Mouse (Mus musculus): ENCODE data around the gene Usp13. TPM values are rescaled to one million over a fixed set of nuclear protein-coding genes. Genes with fewer than 3 reads are reported as not detected.
A peak's percentile ranks its signal among the peaks of the same experiment; 100 is the strongest.

Usp13 gene
- 10 to 100 TPM; 19.5 to 20.9 TPM for total RNA-seq (2021)
- long read RNA-seq, experiment 1, full-length matches to known transcripts, result 5 of 16 reads
- long read RNA-seq, experiment 1, partial matches to known transcripts, result 1 of 16 reads
- long read RNA-seq, experiment 1, other reads (novel, unspliced or antisense), result 10 of 16 reads
- long read RNA-seq, experiment 2, full-length matches to known transcripts, result 11 of 15 reads
- long read RNA-seq, experiment 2, partial matches to known transcripts, result 1 of 15 reads
- long read RNA-seq, experiment 2, other reads (novel, unspliced or antisense), result 3 of 15 reads

- DNase-seq (ENCODE audit: low spot score in 2 of 2), result peak; percentile 38 to 66
- peak within 1 kb of the TSS; percentile 80 for H3K4me3 ChIP-seq
- peak; percentile 57 for TF ChIP-seq CTCF (conservative IDR thresholded peaks at IDR 0.05)
- H3K27ac ChIP-seq, result peak within 1 kb of the TSS; percentile 91
These were observed at the start of gene Usp13 for GRCm38 (mm10) chr3:32817357-32818326. Usp13 (plus strand) TSS chr3:32817546.

- DNase-seq (ENCODE audit: low spot score in 2 of 2), result no peak
- H3K4me3 ChIP-seq, result no peak overlapping the region
- no peak overlapping the region for H3K27ac ChIP-seq
- no peak for TF ChIP-seq CTCF (conservative IDR thresholded peaks at IDR 0.05)
These were observed 46.6 kb upstream of the Usp13 start for GRCm38 (mm10) chr3:32770781-32771180.

DNA sequence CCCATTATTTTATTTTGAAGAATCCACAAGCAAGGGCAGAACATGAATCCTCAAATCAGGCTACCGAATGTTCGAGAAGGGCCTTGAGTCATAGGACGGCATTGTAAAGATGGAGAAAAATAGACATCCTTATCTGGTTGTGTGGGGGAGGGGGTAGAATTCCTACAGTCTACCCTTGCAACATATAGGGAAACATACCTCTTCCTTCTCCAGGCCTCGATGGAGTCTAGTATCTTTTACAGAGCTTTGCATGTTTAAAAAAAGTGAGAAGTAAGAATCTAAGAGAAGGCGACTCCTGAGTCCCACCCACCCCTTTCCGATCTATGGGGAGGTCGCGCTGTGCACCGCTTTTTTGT is 367 bp upstream of the Usp13 start:
- no peak for DNase-seq (ENCODE audit: low spot score in 2 of 2)
- H3K27ac ChIP-seq, result peak overlapping the region; percentile 91

GRCm38 (mm10) chr3:32818327-32818900 is 1.1 kb downstream of the Usp13 start:
- H3K27ac ChIP-seq, result peak overlapping the region; percentile 36; the same call in 1 of the 2 replicates
- TF ChIP-seq CTCF (conservative IDR thresholded peaks at IDR 0.05), result no peak

More for the DNA sequence above, 367 bp upstream of the Usp13 start:
- TF ChIP-seq CTCF (conservative IDR thresholded peaks at IDR 0.05), result no peak
- H3K4me3 ChIP-seq, result peak overlapping the region; percentile 80

DNA sequence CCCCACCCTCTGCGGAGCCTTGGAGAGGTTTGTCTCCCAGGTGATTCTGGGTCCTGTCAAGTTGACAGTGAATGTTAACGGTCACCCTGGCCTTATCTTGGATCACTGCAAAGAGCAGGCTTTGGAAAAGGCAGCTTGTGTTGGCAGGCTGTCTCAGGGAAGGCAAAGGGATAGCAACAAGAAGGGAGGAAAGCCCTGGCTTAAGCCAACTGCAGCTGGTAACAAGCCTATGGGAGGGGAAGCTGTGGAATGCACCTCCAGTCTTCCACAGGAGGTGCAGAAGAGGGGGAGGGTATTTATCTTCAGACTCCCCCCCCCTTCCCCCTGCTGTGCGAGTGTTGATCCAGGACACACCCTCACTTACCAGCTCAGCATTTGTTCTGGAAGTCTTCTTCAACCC is 5.3 kb downstream of the Usp13 start:
- TF ChIP-seq CTCF (conservative IDR thresholded peaks at IDR 0.05), result no peak
- no peak overlapping the region for H3K27ac ChIP-seq
- no peak overlapping the region for H3K4me3 ChIP-seq
- no peak for DNase-seq (ENCODE audit: low spot score in 2 of 2)

More at GRCm38 (mm10) chr3:32818327-32818900, 1.1 kb downstream of the Usp13 start:
- H3K4me3 ChIP-seq, result peak overlapping the region; percentile 80
- no peak for DNase-seq (ENCODE audit: low spot score in 2 of 2)

GRCm38 (mm10) chr3:32824923-32825322 is 7.6 kb downstream of the Usp13 start:
- TF ChIP-seq CTCF (conservative IDR thresholded peaks at IDR 0.05), result no peak
- Histone ChIP-seq H3K4me3 (no peak overlapping the region), H3K27ac (no peak overlapping the region)
- DNase-seq (ENCODE audit: low spot score in 2 of 2), result no peak

GRCm38 (mm10) chr3:32825964-32826479 is 8.7 kb downstream of the Usp13 start:
- TF ChIP-seq CTCF (conservative IDR thresholded peaks at IDR 0.05), result no peak
- no peak overlapping the region for H3K27ac ChIP-seq
- no peak for DNase-seq (ENCODE audit: low spot score in 2 of 2)
- H3K4me3 ChIP-seq, result no peak overlapping the region

- Histone ChIP-seq H3K4me3 (no peak overlapping the region), H3K27ac (no peak overlapping the region)
- TF ChIP-seq CTCF (conservative IDR thresholded peaks at IDR 0.05), result no peak
- peak; percentile 63 to 73 for DNase-seq (ENCODE audit: low spot score in 2 of 2)
These were observed 9.4 kb downstream of the Usp13 start for GRCm38 (mm10) chr3:32826701-32827100.

GRCm38 (mm10) chr3:32833871-32834270 is 16.5 kb downstream of the Usp13 start:
- DNase-seq (ENCODE audit: low spot score in 2 of 2), result no peak
- peak overlapping the region; percentile 33; the same call in 1 of the 2 replicates for H3K27ac ChIP-seq
- no peak overlapping the region for H3K4me3 ChIP-seq
- TF ChIP-seq CTCF (conservative IDR thresholded peaks at IDR 0.05), result no peak

DNA sequence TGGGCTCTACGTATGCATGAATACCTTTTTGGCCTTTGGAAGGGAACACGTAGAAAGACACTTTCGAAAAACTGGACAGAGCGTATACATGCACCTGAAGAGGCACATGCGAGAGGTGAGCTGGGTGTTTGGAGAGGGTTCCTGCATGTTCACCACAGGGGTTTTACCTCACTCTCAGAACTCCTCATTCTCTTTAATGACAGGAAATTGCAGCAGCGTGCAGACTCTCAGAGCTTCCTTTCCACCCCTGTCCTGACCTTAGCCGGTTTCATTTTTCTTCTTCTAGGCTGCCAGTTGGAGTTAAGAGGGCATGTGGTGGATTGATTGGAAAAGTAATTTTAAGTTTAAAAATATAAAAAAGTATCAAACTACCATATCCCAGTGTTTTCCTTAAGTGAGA is 20.5 kb downstream of the Usp13 start:
- no peak for TF ChIP-seq CTCF (conservative IDR thresholded peaks at IDR 0.05)

DNA sequence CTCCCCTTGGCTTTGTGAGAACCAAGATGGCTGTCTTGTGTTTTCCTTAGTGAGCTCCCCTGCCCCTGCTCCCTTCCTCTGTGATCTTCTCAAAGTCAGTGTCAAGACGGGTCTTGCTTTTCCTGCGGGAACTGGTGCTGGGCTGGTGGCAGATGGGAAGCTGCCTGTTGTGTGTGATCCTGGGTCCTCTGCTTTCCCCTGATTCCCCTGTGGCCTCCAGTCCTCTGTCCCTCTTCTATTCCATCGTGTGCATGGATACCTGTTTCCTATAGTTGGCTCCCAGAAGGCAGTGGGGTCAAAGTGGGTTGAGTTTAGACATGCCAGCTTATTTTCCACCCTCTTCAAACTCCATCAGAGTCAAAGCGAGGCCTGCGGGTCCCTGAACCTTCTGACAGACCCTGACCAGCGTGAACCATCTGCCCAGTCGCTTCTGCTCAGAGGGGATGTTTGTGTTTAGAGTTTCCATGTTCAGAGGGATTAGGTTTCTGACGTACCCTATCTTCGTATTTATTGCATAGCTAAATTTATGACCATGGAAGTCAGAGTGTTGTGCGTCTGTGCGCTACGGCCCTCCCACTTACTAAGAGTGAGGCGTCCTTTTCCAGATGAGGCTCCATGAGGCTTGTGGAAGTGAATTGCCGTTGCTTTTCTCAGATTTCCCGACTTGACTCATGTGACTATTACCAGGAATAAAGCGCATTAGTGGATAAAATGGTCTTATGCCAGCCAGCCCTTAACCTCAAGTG is 39.2 kb downstream of the Usp13 start:
- no peak for TF ChIP-seq CTCF (conservative IDR thresholded peaks at IDR 0.05)
- no peak overlapping the region for H3K27ac ChIP-seq
- no peak overlapping the region for H3K4me3 ChIP-seq
- DNase-seq (ENCODE audit: low spot score in 2 of 2), result no peak

More for the DNA sequence above, 20.5 kb downstream of the Usp13 start:
- H3K4me3 ChIP-seq, result no peak overlapping the region
- DNase-seq (ENCODE audit: low spot score in 2 of 2), result no peak
- no peak overlapping the region for H3K27ac ChIP-seq

DNA sequence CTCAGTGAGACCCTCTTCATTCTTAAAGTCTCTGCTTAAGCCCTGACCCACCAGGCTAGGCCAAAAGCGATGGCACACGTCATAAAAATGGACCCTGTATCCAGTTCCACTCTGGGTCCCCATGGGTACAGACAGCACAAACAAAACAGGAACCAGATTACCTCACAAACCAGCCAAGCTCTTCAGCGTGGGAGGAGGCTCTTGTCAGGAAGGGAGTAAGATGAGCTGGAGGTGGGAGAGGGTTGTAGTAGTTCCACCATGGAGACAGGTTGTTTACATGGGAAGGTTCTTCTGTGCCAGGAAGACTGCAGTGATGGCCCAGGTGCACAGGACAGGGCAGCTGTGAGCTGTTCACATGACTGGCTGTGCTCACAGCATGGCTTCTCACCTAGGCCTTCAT is 53.7 kb downstream of the Usp13 start:
- no peak for DNase-seq (ENCODE audit: low spot score in 2 of 2)
- no peak overlapping the region for H3K27ac ChIP-seq
- TF ChIP-seq CTCF (conservative IDR thresholded peaks at IDR 0.05), result no peak

More for the DNA sequence above, 53.7 kb downstream of the Usp13 start:
- no peak overlapping the region for H3K4me3 ChIP-seq

All from layer of hippocampus, adult 2 months (tissue).